Mouse (Mus musculus) liver, adult 2 months (tissue): ENCODE results near the gene Flii.

Source experiments
- CTCF ChIP-seq: fragments of 200-500 bp; IDR thresholded peaks from 2 replicates; pipeline ENCODE4 v1.5.1; 2011; ENCODE audit warnings: low read depth, low read length, control low read depth
- POLR2A ChIP-seq: fragments of 200-500 bp; IDR thresholded peaks from 2 replicates; pipeline ENCODE4 v1.6.1; 2011; ENCODE audit warnings: low read length, control low read depth; ENCODE audit not compliant: insufficient read depth; ENCODE audit errors: extremely low read depth

DNA sequence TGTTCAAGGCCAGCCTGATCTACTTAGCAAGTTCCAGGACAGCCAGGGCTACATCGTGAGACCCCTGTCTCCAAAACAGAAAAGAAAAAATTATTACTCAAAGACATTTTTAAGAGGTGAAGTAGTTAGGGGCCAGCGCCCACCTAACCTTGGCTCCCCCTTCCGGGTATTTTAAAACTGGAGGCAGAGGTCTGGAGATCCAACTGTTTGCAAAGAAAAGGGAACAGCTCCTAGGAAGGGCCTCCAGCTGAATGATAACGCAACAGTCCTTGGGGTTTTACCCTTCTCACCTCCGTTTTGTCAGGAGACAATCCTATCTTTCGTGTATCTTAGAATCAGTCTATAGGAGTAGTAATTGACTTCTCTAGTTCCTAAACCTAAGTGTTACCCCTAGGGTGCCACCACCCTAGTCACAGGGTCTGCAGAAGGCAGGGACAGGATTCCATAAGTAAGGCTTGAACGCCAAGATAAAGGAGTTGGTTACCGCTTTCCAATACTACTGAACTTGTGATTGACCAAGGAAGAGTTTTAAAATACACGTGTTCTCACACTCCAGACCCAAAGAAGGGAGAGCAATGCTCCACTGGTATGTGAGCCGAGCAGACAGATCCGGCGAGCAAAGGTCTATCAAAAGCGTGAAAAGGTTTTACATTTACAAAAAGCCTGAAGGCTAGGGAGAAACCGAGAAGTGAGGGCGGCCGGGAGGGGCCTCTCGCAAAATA is 49.2 kb upstream of the Flii start:
- TF ChIP-seq POLR2A (no peak), CTCF (no peak)
